Mouse (Mus musculus) liver, embryonic 14.5 days (tissue): ENCODE data around the gene Sh2d1a.

ENCODE experiments used
- CTCF ChIP-seq: IDR thresholded peaks from 2 replicates; pipeline ENCODE4 v1.5.1; 2016; ENCODE audit warnings: antibody characterized with exemption, low read depth, control low read depth
- EP300 ChIP-seq: IDR thresholded peaks from 2 replicates; pipeline ENCODE4 v1.6.1; 2016; ENCODE audit warnings: antibody characterized with exemption, low read depth

DNA sequence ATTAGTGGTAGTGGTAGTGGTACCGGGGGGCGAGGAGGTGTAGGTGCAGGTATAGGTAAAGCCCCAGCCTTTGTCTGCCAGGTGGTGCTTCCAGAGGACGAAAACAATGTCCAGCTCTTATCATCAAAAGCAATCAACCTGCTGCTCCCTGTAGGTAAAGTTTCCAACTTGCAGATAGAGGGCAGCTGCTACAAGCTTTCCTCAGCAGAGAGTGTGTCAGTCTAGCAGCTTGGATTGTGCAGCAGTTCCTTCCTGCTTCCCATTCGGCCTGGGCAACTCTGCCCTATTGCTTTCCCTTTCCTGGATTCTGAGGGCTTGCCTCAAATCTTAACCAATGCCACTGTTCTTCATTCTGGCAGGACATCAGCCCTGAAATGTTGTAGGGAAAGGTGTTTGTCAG lies 56.4 kb downstream of the Sh2d1a start:
- TF ChIP-seq CTCF (no peak), EP300 (no peak)
